Mouse (Mus musculus): ENCODE measurements around the gene Gm20388. TPM values are rescaled to one million over a fixed set of nuclear protein-coding genes. Genes with fewer than 3 reads are reported as not detected.

The Gm20388 gene
- polyA plus RNA-seq, 1 experiment from 2014 or later: not detected

GRCm38 (mm10) chr8:122360696-122361416 lies 2450.2 kb downstream of the Gm20388 start, which contains the start of gene Trhr2:
Gene Trhr2, minus strand, starts transcription at chr8:122360746.
- Histone ChIP-seq H3K9ac (no peak within 1 kb of the TSS), H3K9me3 (ENCODE audit: control insufficient read depth, low read length) (no peaks in the 10 kb centered on the region), H3K4me1 (replicated peaks; ENCODE audit: control insufficient read depth, insufficient read depth, low read length) (peaks cover 3% of the 10 kb centered on the region; the same call in 1 of the 2 replicates), H3K4me2 (replicated peaks) (no peak within 1 kb of the TSS), H3K27ac (no peak within 1 kb of the TSS), H3K4me3 (replicated peaks; ENCODE audit: low read length) (no peak within 1 kb of the TSS), H3K27me3 (ENCODE audit: control insufficient read depth, insufficient read depth, low read length) (no peaks in the 10 kb centered on the region), H3K36me3 (replicated peaks; ENCODE audit: control insufficient read depth, insufficient read depth) (no peaks in the 10 kb centered on the region)
- DNase-seq (ENCODE audit: low spot score) (no peak), ATAC-seq (ENCODE audit: low FRiP score) (no peak)
- WGBS: 74% methylated on average over 7 of the region's 7 CpGs

GRCm38 (mm10) chr8:122362271-122362670 lies 2451.6 kb downstream of the Gm20388 start:
- Histone ChIP-seq H3K27ac (no peak overlapping the region), H3K4me2 (replicated peaks) (no peak overlapping the region), H3K9me3 (ENCODE audit: control insufficient read depth, low read length) (no peaks in the 10 kb centered on the region), H3K27me3 (ENCODE audit: control insufficient read depth, insufficient read depth, low read length) (no peaks in the 10 kb centered on the region), H3K4me1 (replicated peaks; ENCODE audit: control insufficient read depth, insufficient read depth, low read length) (0 out of 2 replicates have a peak, but pooled peaks cover 3% of the 10 kb centered on the region), H3K36me3 (replicated peaks; ENCODE audit: control insufficient read depth, insufficient read depth) (no peaks in the 10 kb centered on the region), H3K4me3 (replicated peaks; ENCODE audit: low read length) (no peak overlapping the region), H3K9ac (no peak overlapping the region)
- no peak for DNase-seq (ENCODE audit: low spot score)
- no peak for ATAC-seq (ENCODE audit: low FRiP score)
- 52% methylated on average over 5 of the region's 5 CpGs for WGBS

GRCm38 (mm10) chr8:122362967-122363366 lies 2452.3 kb downstream of the Gm20388 start:
- Histone ChIP-seq H3K4me3 (replicated peaks; ENCODE audit: low read length) (no peak overlapping the region), H3K9me3 (ENCODE audit: control insufficient read depth, low read length) (no peaks in the 10 kb centered on the region), H3K4me2 (replicated peaks) (no peak overlapping the region), H3K4me1 (replicated peaks; ENCODE audit: control insufficient read depth, insufficient read depth, low read length) (no peaks in the 10 kb centered on the region), H3K27ac (no peak overlapping the region), H3K36me3 (replicated peaks; ENCODE audit: control insufficient read depth, insufficient read depth) (no peaks in the 10 kb centered on the region), H3K9ac (no peak overlapping the region), H3K27me3 (ENCODE audit: control insufficient read depth, insufficient read depth, low read length) (no peaks in the 10 kb centered on the region)
- WGBS: 34% methylated on average over 6 of the region's 8 CpGs
- DNase-seq (ENCODE audit: low spot score) (no peak), ATAC-seq (ENCODE audit: low FRiP score) (no peak)

GRCm38 (mm10) chr8:122368494-122368893 lies 2457.9 kb downstream of the Gm20388 start:
- Histone ChIP-seq H3K9me3 (ENCODE audit: control insufficient read depth, low read length) (no peaks in the 10 kb centered on the region), H3K4me2 (replicated peaks) (no peak overlapping the region), H3K4me3 (replicated peaks; ENCODE audit: low read length) (no peak overlapping the region), H3K36me3 (replicated peaks; ENCODE audit: control insufficient read depth, insufficient read depth) (no peaks in the 10 kb centered on the region), H3K4me1 (replicated peaks; ENCODE audit: control insufficient read depth, insufficient read depth, low read length) (no peaks in the 10 kb centered on the region), H3K27me3 (ENCODE audit: control insufficient read depth, insufficient read depth, low read length) (no peaks in the 10 kb centered on the region), H3K27ac (no peak overlapping the region), H3K9ac (no peak overlapping the region)
- WGBS: 78% methylated on average over 10 of the region's 10 CpGs
- DNase-seq (ENCODE audit: low spot score): no peak
- ATAC-seq (ENCODE audit: low FRiP score): no peak

- H3K9me3 ChIP-seq (ENCODE audit: control insufficient read depth, low read length): no peaks in the 10 kb centered on the region
- no peaks in the 10 kb centered on the region for H3K27me3 ChIP-seq (ENCODE audit: control insufficient read depth, insufficient read depth, low read length)
- no peak overlapping the region for H3K4me3 ChIP-seq (replicated peaks; ENCODE audit: low read length)
- no peak overlapping the region for H3K9ac ChIP-seq
- peak; percentile 77 for DNase-seq (ENCODE audit: low spot score)
- WGBS: 9% methylated on average over 9 of the region's 9 CpGs
- no peak for ATAC-seq (ENCODE audit: low FRiP score)
- H3K27ac ChIP-seq: no peak overlapping the region
- H3K4me2 ChIP-seq (replicated peaks): no peak overlapping the region
- H3K4me1 ChIP-seq (replicated peaks; ENCODE audit: control insufficient read depth, insufficient read depth, low read length): no peaks in the 10 kb centered on the region
- no peaks in the 10 kb centered on the region for H3K36me3 ChIP-seq (replicated peaks; ENCODE audit: control insufficient read depth, insufficient read depth)
These were observed 2459.0 kb downstream of the Gm20388 start for GRCm38 (mm10) chr8:122369665-122370064.

- no peak for DNase-seq (ENCODE audit: low spot score)
- Histone ChIP-seq H3K4me2 (replicated peaks) (no peak overlapping the region), H3K4me1 (replicated peaks; ENCODE audit: control insufficient read depth, insufficient read depth, low read length) (peaks cover 6% of the 10 kb centered on the region; the same call in 1 of the 2 replicates), H3K4me3 (replicated peaks; ENCODE audit: low read length) (no peak overlapping the region), H3K27ac (no peak overlapping the region), H3K9me3 (ENCODE audit: control insufficient read depth, low read length) (no peaks in the 10 kb centered on the region), H3K27me3 (ENCODE audit: control insufficient read depth, insufficient read depth, low read length) (no peaks in the 10 kb centered on the region), H3K36me3 (replicated peaks; ENCODE audit: control insufficient read depth, insufficient read depth) (no peaks in the 10 kb centered on the region), H3K9ac (no peak overlapping the region)
- 74% methylated on average over 6 of the region's 6 CpGs for WGBS
- no peak for ATAC-seq (ENCODE audit: low FRiP score)
These were observed 2461.1 kb downstream of the Gm20388 start for GRCm38 (mm10) chr8:122371706-122372105.

GRCm38 (mm10) chr8:122375320-122375719 lies 2464.7 kb downstream of the Gm20388 start:
- no peak overlapping the region for H3K9ac ChIP-seq
- no peak for DNase-seq (ENCODE audit: low spot score)
- peaks cover 10% of the 10 kb centered on the region for H3K36me3 ChIP-seq (replicated peaks; ENCODE audit: control insufficient read depth, insufficient read depth)
- no peak overlapping the region for H3K27ac ChIP-seq
- no peak overlapping the region for H3K4me3 ChIP-seq (replicated peaks; ENCODE audit: low read length)
- no peak for ATAC-seq (ENCODE audit: low FRiP score)
- no peaks in the 10 kb centered on the region for H3K9me3 ChIP-seq (ENCODE audit: control insufficient read depth, low read length)
- H3K4me2 ChIP-seq (replicated peaks): no peak overlapping the region; the same call in 1 of the 2 replicates
- 95% methylated on average over 7 of the region's 7 CpGs for WGBS
- no peaks in the 10 kb centered on the region for H3K27me3 ChIP-seq (ENCODE audit: control insufficient read depth, insufficient read depth, low read length)
- H3K4me1 ChIP-seq (replicated peaks; ENCODE audit: control insufficient read depth, insufficient read depth, low read length): peaks cover 19% of the 10 kb centered on the region

GRCm38 (mm10) chr8:122375751-122376364 lies 2465.2 kb downstream of the Gm20388 start:
- ATAC-seq (ENCODE audit: low FRiP score): peak; percentile 10; the same call in 1 of the 2 replicates
- H3K9ac ChIP-seq: peak overlapping the region; percentile 63
- H3K27ac ChIP-seq: peak overlapping the region; percentile 72
- H3K36me3 ChIP-seq (replicated peaks; ENCODE audit: control insufficient read depth, insufficient read depth): peaks cover 16% of the 10 kb centered on the region
- H3K4me3 ChIP-seq (replicated peaks; ENCODE audit: low read length): peak overlapping the region; percentile 78
- WGBS: 29% methylated on average over 13 of the region's 13 CpGs
- H3K27me3 ChIP-seq (ENCODE audit: control insufficient read depth, insufficient read depth, low read length): no peaks in the 10 kb centered on the region
- no peaks in the 10 kb centered on the region for H3K9me3 ChIP-seq (ENCODE audit: control insufficient read depth, low read length)
- no peak for DNase-seq (ENCODE audit: low spot score)
- peak overlapping the region; percentile 68 for H3K4me2 ChIP-seq (replicated peaks)
- H3K4me1 ChIP-seq (replicated peaks; ENCODE audit: control insufficient read depth, insufficient read depth, low read length): peaks cover 19% of the 10 kb centered on the region

GRCm38 (mm10) chr8:122376365-122377231 lies 2466.0 kb downstream of the Gm20388 start, which contains the start of gene Zc3h18:
Gene Zc3h18, plus strand, starts transcription at chr8:122376609.
- peaks cover 19% of the 10 kb centered on the region for H3K36me3 ChIP-seq (replicated peaks; ENCODE audit: control insufficient read depth, insufficient read depth)
- H3K4me2 ChIP-seq (replicated peaks): peak within 1 kb of the TSS; percentile 88
- peak within 1 kb of the TSS; percentile 74 for H3K9ac ChIP-seq
- ATAC-seq (ENCODE audit: low FRiP score): peak; percentile 94
- H3K4me1 ChIP-seq (replicated peaks; ENCODE audit: control insufficient read depth, insufficient read depth, low read length): peaks cover 19% of the 10 kb centered on the region
- H3K27me3 ChIP-seq (ENCODE audit: control insufficient read depth, insufficient read depth, low read length): no peaks in the 10 kb centered on the region
- H3K4me3 ChIP-seq (replicated peaks; ENCODE audit: low read length): peak within 1 kb of the TSS; percentile 78
- H3K9me3 ChIP-seq (ENCODE audit: control insufficient read depth, low read length): no peaks in the 10 kb centered on the region
- under 1% methylated on average over 90 of the region's 107 CpGs for WGBS
- H3K27ac ChIP-seq: peak within 1 kb of the TSS; percentile 91
- peak; percentile 100 for DNase-seq (ENCODE audit: low spot score)
